Mouse (Mus musculus): ENCODE measurements around the gene Zbtb32. TPM values are rescaled to one million over a fixed set of nuclear protein-coding genes. Genes with fewer than 3 reads are reported as not detected.

The Zbtb32 gene
- polyA plus RNA-seq, 2 experiments, result 0.06 TPM; not detected in 1

DNA sequence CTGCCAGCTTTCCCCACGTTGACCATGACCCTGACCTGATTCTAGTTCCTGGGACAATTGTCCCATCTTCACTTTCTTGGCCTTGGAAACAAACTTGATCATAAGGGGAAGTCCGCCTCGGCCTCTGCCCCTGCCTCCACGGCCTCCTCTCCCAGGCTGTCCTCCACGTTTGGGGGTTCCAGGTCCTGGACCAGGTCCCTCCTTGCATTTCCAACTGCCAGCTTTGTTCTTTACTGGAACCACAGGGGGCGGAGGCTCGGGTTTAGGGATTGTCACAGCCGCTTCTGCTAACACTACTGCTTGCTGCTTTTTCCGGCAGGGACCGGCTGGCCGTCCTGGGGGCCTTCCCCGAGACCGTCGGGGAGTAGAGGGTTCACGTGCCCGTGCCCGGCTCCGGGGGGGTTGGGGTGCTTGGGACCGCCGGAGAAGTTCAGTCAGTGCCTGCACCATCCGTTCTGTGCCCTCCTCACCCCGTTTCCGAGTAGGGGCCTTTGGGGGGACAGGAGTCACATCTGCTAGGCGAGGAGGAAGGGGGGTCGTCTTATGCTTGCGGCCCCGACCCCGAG, 12.2 kb downstream of the Zbtb32 start:
- Histone ChIP-seq H3K9ac (replicated peaks) (peak overlapping the region; percentile 98; the same call in 1 of the 2 replicates), H3K36me3 (replicated peaks; ENCODE audit: control insufficient read depth, insufficient read depth, low read depth) (peaks cover 36% of the 10 kb centered on the region)

DNA sequence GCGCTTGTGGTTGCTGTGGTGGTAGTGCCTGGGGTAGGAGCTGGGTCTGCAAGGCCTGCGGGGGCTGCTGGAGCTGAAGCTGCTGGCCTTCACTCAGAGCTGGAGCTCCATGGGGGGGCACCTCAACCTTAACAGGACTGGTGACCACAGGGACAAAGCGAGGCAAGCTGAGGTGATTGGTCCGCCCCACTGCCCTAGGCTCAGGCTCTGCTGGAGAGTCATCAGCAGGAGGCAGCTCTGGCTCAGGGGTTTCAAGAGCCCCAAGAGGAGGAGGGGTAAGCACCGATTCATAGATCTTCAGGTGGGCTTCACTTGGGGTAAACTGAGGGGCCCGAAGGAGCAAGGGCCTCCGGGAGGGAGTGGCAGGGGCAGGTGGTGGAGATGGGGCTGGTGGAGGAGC, 13.5 kb downstream of the Zbtb32 start:
- H3K27ac ChIP-seq, result no peak overlapping the region
- 82% methylated on average over 7 of the region's 7 CpGs for WGBS (ENCODE audit: insufficient replicate concordance)
- H3K4me2 ChIP-seq (ENCODE audit: low read depth), result no peak overlapping the region
- TF ChIP-seq CTCF (IDR thresholded peaks at IDR 0.05; ENCODE audit: low read depth) (no peak), EP300 (IDR thresholded peaks at IDR 0.05; ENCODE audit: low read depth) (no peak)
- peaks cover 47% of the 10 kb centered on the region for H3K36me3 ChIP-seq (replicated peaks; ENCODE audit: control insufficient read depth, insufficient read depth, low read depth)
- peaks cover 4 to 9% of the 10 kb centered on the region in 2 experiments for H3K4me1 ChIP-seq (replicated peaks; ENCODE audit: control insufficient read depth in 2 of 2, insufficient read depth in 2 of 2, low read length in 1 of 2)
- ATAC-seq (ENCODE audit: insufficient read depth) (no peak), DNase-seq (ENCODE audit: low read depth in 3 of 3, low spot score in 3 of 3) (no peak)
- no peak overlapping the region for H3K4me3 ChIP-seq (ENCODE audit: insufficient read depth in 1 of 2, low read depth in 2 of 2, low read length in 2 of 2)
- H3K9me3 ChIP-seq (ENCODE audit: control insufficient read depth, low read length), result no peaks in the 10 kb centered on the region
- H3K27me3 ChIP-seq (ENCODE audit: control insufficient read depth, insufficient read depth, low read length), result no peaks in the 10 kb centered on the region
- H3K9ac ChIP-seq (replicated peaks), result no peak overlapping the region

More for the DNA sequence above, 12.2 kb downstream of the Zbtb32 start:
- H3K9me3 ChIP-seq (ENCODE audit: control insufficient read depth, low read length), result no peaks in the 10 kb centered on the region
- no peak overlapping the region; the same call in 1 of the 2 replicates for H3K4me2 ChIP-seq (ENCODE audit: low read depth)
- H3K4me3 ChIP-seq (ENCODE audit: insufficient read depth in 1 of 2, low read depth in 2 of 2, low read length in 2 of 2), result no peak overlapping the region
- whole genome bisulfite sequencing (ENCODE audit: insufficient replicate concordance), result 85% methylated on average over 28 of the region's 28 CpGs
- H3K4me1 ChIP-seq (replicated peaks; ENCODE audit: control insufficient read depth in 2 of 2, insufficient read depth in 2 of 2, low read length in 1 of 2), result peaks cover 4 to 9% of the 10 kb centered on the region in 2 experiments
- TF ChIP-seq CTCF (IDR thresholded peaks at IDR 0.05; ENCODE audit: low read depth), result no peak
- no peak for DNase-seq (ENCODE audit: low read depth in 3 of 3, low spot score in 3 of 3)
- no peak for ATAC-seq (ENCODE audit: insufficient read depth)
- no peaks in the 10 kb centered on the region for H3K27me3 ChIP-seq (ENCODE audit: control insufficient read depth, insufficient read depth, low read length)
- H3K27ac ChIP-seq, result no peak overlapping the region

DNA sequence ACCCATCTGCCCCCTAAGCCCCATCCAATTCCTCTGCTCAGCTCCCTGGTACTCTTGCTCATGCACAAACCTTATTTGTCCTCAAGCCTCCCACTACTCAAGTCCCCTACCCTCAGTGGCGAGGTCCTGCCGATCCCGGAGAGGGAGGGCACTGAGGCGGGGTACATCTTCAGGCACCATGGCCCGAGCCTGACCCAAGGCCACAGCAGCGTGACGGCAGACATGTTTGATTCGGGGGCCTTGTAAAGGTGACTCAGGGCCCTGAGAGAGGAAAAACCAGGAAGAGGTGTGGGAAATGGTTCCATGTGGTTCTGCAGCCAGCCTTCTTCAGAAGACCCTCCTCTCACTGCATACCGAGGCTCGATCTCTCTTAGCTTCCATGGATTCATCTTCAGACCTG, 14.4 kb downstream of the Zbtb32 start:
- Histone ChIP-seq H3K4me2 (ENCODE audit: low read depth) (no peak overlapping the region), H3K9me3 (ENCODE audit: control insufficient read depth, low read length) (no peaks in the 10 kb centered on the region), H3K4me1 (replicated peaks; ENCODE audit: control insufficient read depth in 2 of 2, insufficient read depth in 2 of 2, low read length in 1 of 2) (peaks cover 0 to 6% of the 10 kb centered on the region in 2 experiments), H3K27ac (no peak overlapping the region), H3K36me3 (replicated peaks; ENCODE audit: control insufficient read depth, insufficient read depth, low read depth) (peaks cover 52% of the 10 kb centered on the region), H3K9ac (replicated peaks) (no peak overlapping the region), H3K4me3 (ENCODE audit: insufficient read depth in 1 of 2, low read depth in 2 of 2, low read length in 2 of 2) (no peak overlapping the region), H3K27me3 (ENCODE audit: control insufficient read depth, insufficient read depth, low read length) (no peaks in the 10 kb centered on the region)
- ATAC-seq (ENCODE audit: insufficient read depth) (no peak), DNase-seq (ENCODE audit: low read depth in 3 of 3, low spot score in 3 of 3) (no peak)
- TF ChIP-seq EP300 (IDR thresholded peaks at IDR 0.05; ENCODE audit: low read depth) (no peak), CTCF (IDR thresholded peaks at IDR 0.05; ENCODE audit: low read depth) (no peak)
- WGBS (ENCODE audit: insufficient replicate concordance), result 86% methylated on average over 10 of the region's 10 CpGs

DNA sequence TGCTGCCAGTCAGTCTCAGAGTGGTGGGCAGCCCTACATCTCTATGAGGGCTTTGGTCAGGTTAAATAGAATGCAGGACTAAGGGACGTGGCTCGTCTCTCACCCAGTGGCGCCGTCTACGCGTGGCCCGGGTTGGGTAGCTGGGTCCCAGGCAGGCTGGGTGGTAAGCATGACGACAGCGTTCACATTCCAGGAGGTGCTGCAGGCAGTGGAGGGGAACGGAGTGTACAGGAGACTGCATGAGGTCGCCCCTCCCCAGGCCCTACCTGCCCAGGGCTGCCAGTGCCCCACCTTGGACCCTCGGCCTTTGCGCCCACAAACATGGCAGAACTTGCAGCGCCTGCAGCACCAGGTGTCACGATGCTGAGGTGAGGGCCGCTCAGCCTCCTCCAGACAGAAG, 17.2 kb downstream of the Zbtb32 start:
- TF ChIP-seq CTCF (IDR thresholded peaks at IDR 0.05; ENCODE audit: low read depth) (no peak), EP300 (IDR thresholded peaks at IDR 0.05; ENCODE audit: low read depth) (no peak)
- Histone ChIP-seq H3K9ac (replicated peaks) (no peak overlapping the region), H3K4me1 (replicated peaks; ENCODE audit: control insufficient read depth in 2 of 2, insufficient read depth in 2 of 2, low read length in 1 of 2) (no peaks in the 10 kb centered on the region), H3K4me3 (ENCODE audit: insufficient read depth in 1 of 2, low read depth in 2 of 2, low read length in 2 of 2) (no peak overlapping the region), H3K4me2 (ENCODE audit: low read depth) (no peak overlapping the region), H3K27me3 (ENCODE audit: control insufficient read depth, insufficient read depth, low read length) (no peaks in the 10 kb centered on the region), H3K9me3 (ENCODE audit: control insufficient read depth, low read length) (no peaks in the 10 kb centered on the region), H3K27ac (no peak overlapping the region), H3K36me3 (replicated peaks; ENCODE audit: control insufficient read depth, insufficient read depth, low read depth) (peaks cover 77% of the 10 kb centered on the region)
- WGBS (ENCODE audit: insufficient replicate concordance), result 91% methylated on average over 16 of the region's 16 CpGs
- no peak for ATAC-seq (ENCODE audit: insufficient read depth)
- no peak for DNase-seq (ENCODE audit: low read depth in 3 of 3, low spot score in 3 of 3)

DNA sequence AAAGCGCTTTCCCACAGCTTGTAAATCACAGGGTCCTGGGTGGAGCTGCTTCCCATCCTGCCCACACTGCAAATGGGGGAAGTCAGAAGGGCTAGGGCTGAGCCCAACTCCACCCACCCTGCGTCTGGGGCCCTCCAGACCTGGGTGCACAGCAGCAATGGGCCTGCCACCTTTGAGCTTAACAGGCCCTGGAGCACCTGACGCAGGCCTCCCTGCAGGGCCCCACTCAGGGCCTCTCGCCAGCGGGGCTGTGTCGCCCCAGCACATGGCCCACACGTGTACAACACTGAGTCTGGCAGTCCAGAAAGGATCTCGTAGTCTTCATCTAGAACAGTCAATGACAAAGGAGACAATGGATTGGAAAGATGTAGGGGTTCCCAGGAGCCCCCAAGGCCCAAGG, 18.8 kb downstream of the Zbtb32 start:
- TF ChIP-seq CTCF (IDR thresholded peaks at IDR 0.05; ENCODE audit: low read depth) (no peak), EP300 (IDR thresholded peaks at IDR 0.05; ENCODE audit: low read depth) (no peak)
- ATAC-seq (ENCODE audit: insufficient read depth) (no peak), DNase-seq (ENCODE audit: low read depth in 3 of 3, low spot score in 3 of 3) (no peak)
- no peak overlapping the region for H3K9ac ChIP-seq (replicated peaks)
- H3K9me3 ChIP-seq (ENCODE audit: control insufficient read depth, low read length), result no peaks in the 10 kb centered on the region
- no peaks in the 10 kb centered on the region for H3K4me1 ChIP-seq (replicated peaks; ENCODE audit: control insufficient read depth in 2 of 2, insufficient read depth in 2 of 2, low read length in 1 of 2)
- H3K27ac ChIP-seq, result no peak overlapping the region
- 84% methylated on average over 8 of the region's 8 CpGs for WGBS (ENCODE audit: insufficient replicate concordance)
- H3K27me3 ChIP-seq (ENCODE audit: control insufficient read depth, insufficient read depth, low read length), result no peaks in the 10 kb centered on the region
- H3K36me3 ChIP-seq (replicated peaks; ENCODE audit: control insufficient read depth, insufficient read depth, low read depth), result peaks cover 83% of the 10 kb centered on the region
- H3K4me3 ChIP-seq (ENCODE audit: insufficient read depth in 1 of 2, low read depth in 2 of 2, low read length in 2 of 2), result no peak overlapping the region
- H3K4me2 ChIP-seq (ENCODE audit: low read depth), result no peak overlapping the region

Data from liver, embryonic 14.5 days (tissue).